Mouse (Mus musculus) midbrain, embryonic 11.5 days (tissue): ENCODE measurements at regions not wholly inside any gene's neighbourhood (a gene's known extent, or its start where the extent isn't known, plus 50 kb on each side); places are given as distances from the start of the nearest gene placed in this dataset.

Source experiments
- ATAC-seq: fragments of 200-750 bp; cut with Nextera tagmentation; 2 replicates; pipeline ENCODE4 v1.8.0; 2017; ENCODE audit warnings: moderate TSS enrichment, moderate library complexity; ENCODE audit not compliant: low FRiP score
- DNase-seq: peaks from one replicate; pipeline ENCODE4 v3.0.0; 2015; ENCODE audit warnings: low spot score; ENCODE audit errors: missing footprints
- H3K27ac ChIP-seq: fragments of 300-500 bp; sonication (generic); 2 replicates; pipeline ENCODE4 v1.5.1; 2014; ENCODE audit warnings: low read depth, low read length
- H3K27me3 ChIP-seq: fragments of 300-500 bp; sonication (generic); 2 replicates; pipeline ENCODE4 v1.6.1; 2014; ENCODE audit warnings: mild to moderate bottlenecking, low read length, moderate library complexity, mixed read lengths; ENCODE audit not compliant: control insufficient read depth, insufficient read depth
- H3K36me3 ChIP-seq: fragments of 300-500 bp; sonication (generic); 2 replicates; pipeline ENCODE4 v1.6.1; 2014; ENCODE audit warnings: mild to moderate bottlenecking, low read length, moderate library complexity, mixed read lengths; ENCODE audit not compliant: control insufficient read depth, insufficient read depth
- H3K4me1 ChIP-seq: fragments of 300-500 bp; sonication (generic); 2 replicates; pipeline ENCODE4 v1.6.1; 2014; ENCODE audit warnings: low read length; ENCODE audit not compliant: control insufficient read depth, insufficient read depth
- H3K4me2 ChIP-seq: fragments of 300-500 bp; sonication (generic); 2 replicates; pipeline ENCODE4 v1.6.1; 2014; ENCODE audit warnings: mild to moderate bottlenecking, moderate library complexity
- H3K4me3 ChIP-seq: fragments of 300-500 bp; sonication (generic); 2 replicates; pipeline ENCODE4 v1.5.1; 2014; ENCODE audit warnings: low read depth, low read length
- H3K9ac ChIP-seq: fragments of 300-500 bp; sonication (generic); 2 replicates; pipeline ENCODE4 v1.6.1; 2014; ENCODE audit warnings: low read length
- H3K9me3 ChIP-seq: fragments of 300-500 bp; sonication (generic); 2 replicates; pipeline ENCODE4 v1.6.1; 2016; ENCODE audit warnings: low read length; ENCODE audit not compliant: control insufficient read depth
- WGBS: fragments of 180-500 bp; shearing (Covaris S2); extraction: QIAGEN DNeasy Blood & Tissue Kit; methylation state at CpG from one replicate; pipeline ENCODE4 v1.1.7; 2014; 5-methylcytosine and 5-hydroxymethylcytosine counted together

GRCm38 (mm10) chr3:19747361-19747760, 118.9 kb upstream of the 1700064H15Rik start:
- Histone ChIP-seq H3K27me3 (no peaks in the 10 kb centered on the region), H3K36me3 (no peaks in the 10 kb centered on the region), H3K4me2 (no peak overlapping the region), H3K9me3 (no peaks in the 10 kb centered on the region), H3K4me3 (no peak overlapping the region), H3K9ac (no peak overlapping the region), H3K27ac (no peak overlapping the region), H3K4me1 (no peaks in the 10 kb centered on the region)
- 91% methylated on average over 4 of the region's 4 CpGs for WGBS
- ATAC-seq (no peak), DNase-seq (no peak)

GRCm38 (mm10) chr3:19751946-19752345, 123.5 kb upstream of the 1700064H15Rik start:
- H3K27ac ChIP-seq, result no peak overlapping the region
- H3K9ac ChIP-seq, result no peak overlapping the region
- no peaks in the 10 kb centered on the region for H3K4me1 ChIP-seq
- no peaks in the 10 kb centered on the region for H3K27me3 ChIP-seq
- ATAC-seq (no peak), DNase-seq (no peak)
- H3K4me2 ChIP-seq, result no peak overlapping the region
- H3K9me3 ChIP-seq, result no peaks in the 10 kb centered on the region
- no peak overlapping the region for H3K4me3 ChIP-seq
- no peaks in the 10 kb centered on the region for H3K36me3 ChIP-seq
- WGBS, result 81% methylated on average over 3 of the region's 3 CpGs

GRCm38 (mm10) chr3:19754011-19754410, 125.5 kb upstream of the 1700064H15Rik start:
- no peak for ATAC-seq
- 83% methylated on average over 1 of the region's 1 CpGs for WGBS
- no peak overlapping the region for H3K4me2 ChIP-seq

GRCm38 (mm10) chr3:19754636-19755035, 126.2 kb upstream of the 1700064H15Rik start:
- Histone ChIP-seq H3K9me3 (no peaks in the 10 kb centered on the region), H3K4me3 (no peak overlapping the region), H3K27ac (no peak overlapping the region), H3K27me3 (no peaks in the 10 kb centered on the region), H3K4me2 (no peak overlapping the region), H3K4me1 (no peaks in the 10 kb centered on the region), H3K36me3 (no peaks in the 10 kb centered on the region), H3K9ac (no peak overlapping the region)
- DNase-seq (no peak), ATAC-seq (no peak)
- 76% methylated on average over 2 of the region's 2 CpGs for WGBS

More at GRCm38 (mm10) chr3:19754011-19754410, 125.5 kb upstream of the 1700064H15Rik start:
- Histone ChIP-seq H3K9me3 (no peaks in the 10 kb centered on the region), H3K4me1 (no peaks in the 10 kb centered on the region), H3K27me3 (no peaks in the 10 kb centered on the region), H3K9ac (no peak overlapping the region), H3K27ac (no peak overlapping the region), H3K36me3 (no peaks in the 10 kb centered on the region), H3K4me3 (no peak overlapping the region)
- no peak for DNase-seq

- Histone ChIP-seq H3K9me3 (no peaks in the 10 kb centered on the region), H3K36me3 (no peaks in the 10 kb centered on the region), H3K27me3 (no peaks in the 10 kb centered on the region), H3K27ac (no peak overlapping the region), H3K9ac (no peak overlapping the region), H3K4me2 (no peak overlapping the region), H3K4me1 (no peaks in the 10 kb centered on the region), H3K4me3 (no peak overlapping the region)
- WGBS, result 78% methylated on average over 3 of the region's 3 CpGs
- DNase-seq (no peak), ATAC-seq (no peak)
Observed at GRCm38 (mm10) chr3:19755136-19755535, 126.7 kb upstream of the 1700064H15Rik start.

GRCm38 (mm10) chr3:19798543-19799106, 158.2 kb upstream of the Cp start:
- DNase-seq (no peak), ATAC-seq (no peak)
- H3K27me3 ChIP-seq, result no peaks in the 10 kb centered on the region
- H3K27ac ChIP-seq, result no peak overlapping the region
- H3K4me3 ChIP-seq, result no peak overlapping the region
- no peak overlapping the region for H3K9ac ChIP-seq
- WGBS, result 86% methylated on average over 1 of the region's 1 CpGs
- no peaks in the 10 kb centered on the region for H3K4me1 ChIP-seq
- H3K4me2 ChIP-seq, result no peak overlapping the region
- no peaks in the 10 kb centered on the region for H3K36me3 ChIP-seq
- H3K9me3 ChIP-seq, result no peaks in the 10 kb centered on the region

GRCm38 (mm10) chr3:19810034-19810433, 146.8 kb upstream of the Cp start:
- no peak overlapping the region for H3K27ac ChIP-seq
- H3K36me3 ChIP-seq, result no peaks in the 10 kb centered on the region
- no peaks in the 10 kb centered on the region for H3K9me3 ChIP-seq
- no peak overlapping the region for H3K4me2 ChIP-seq
- no peaks in the 10 kb centered on the region for H3K4me1 ChIP-seq
- 78% methylated on average over 3 of the region's 3 CpGs for WGBS
- no peak overlapping the region for H3K9ac ChIP-seq
- no peak for DNase-seq
- no peak for ATAC-seq
- no peaks in the 10 kb centered on the region for H3K27me3 ChIP-seq
- no peak overlapping the region for H3K4me3 ChIP-seq

- ATAC-seq (no peak), DNase-seq (no peak)
- H3K9ac ChIP-seq, result no peak overlapping the region
- 97% methylated on average over 1 of the region's 1 CpGs for WGBS
- H3K27ac ChIP-seq, result no peak overlapping the region
- no peaks in the 10 kb centered on the region for H3K27me3 ChIP-seq
- no peaks in the 10 kb centered on the region for H3K9me3 ChIP-seq
- no peaks in the 10 kb centered on the region for H3K36me3 ChIP-seq
- no peak overlapping the region for H3K4me3 ChIP-seq
- H3K4me1 ChIP-seq, result no peaks in the 10 kb centered on the region
- no peak overlapping the region for H3K4me2 ChIP-seq
Observed at GRCm38 (mm10) chr3:19824904-19825303, 131.9 kb upstream of the Cp start.

- 73% methylated on average over 5 of the region's 5 CpGs for WGBS
Observed at GRCm38 (mm10) chr3:19828518-19829246, 128.2 kb upstream of the Cp start.

More at GRCm38 (mm10) chr3:19828518-19829246, 128.2 kb upstream of the Cp start:
- H3K4me1 ChIP-seq, result no peaks in the 10 kb centered on the region
- no peak overlapping the region for H3K27ac ChIP-seq
- H3K27me3 ChIP-seq, result no peaks in the 10 kb centered on the region
- no peak for ATAC-seq
- H3K9ac ChIP-seq, result no peak overlapping the region
- no peaks in the 10 kb centered on the region for H3K9me3 ChIP-seq
- H3K4me2 ChIP-seq, result no peak overlapping the region
- no peak for DNase-seq
- H3K4me3 ChIP-seq, result no peak overlapping the region
- H3K36me3 ChIP-seq, result no peaks in the 10 kb centered on the region
